Mouse (Mus musculus) kidney, postnatal 0 days (tissue): ENCODE results near the gene D5Ertd579e. TPM values are rescaled to one million over a fixed set of nuclear protein-coding genes. Genes with fewer than 3 reads are reported as not detected.

Experiments used
- ATAC-seq: fragments of 200-750 bp; cut with Nextera tagmentation; replicated peaks from 2 replicates; pipeline ENCODE4 v1.8.0; 2017; ENCODE audit warnings: low read depth, moderate number of reproducible peaks, moderate TSS enrichment, moderate library complexity; ENCODE audit not compliant: low FRiP score
- DNase-seq: peaks from one replicate; pipeline ENCODE4 v3.0.0-alpha.2; 2016; ENCODE audit warnings: low spot score
- H3K27ac ChIP-seq: fragments of 300-500 bp; sonication (generic); 2 replicates; pipeline ENCODE4 v1.5.1; 2014; ENCODE audit warnings: mild to moderate bottlenecking
- H3K27me3 ChIP-seq: fragments of 300-500 bp; sonication (generic); 2 replicates; pipeline ENCODE4 v1.6.1; 2014; ENCODE audit warnings: low read length, mixed read lengths; ENCODE audit not compliant: insufficient read depth
- H3K36me3 ChIP-seq: fragments of 300-500 bp; sonication (generic); 2 replicates; pipeline ENCODE4 v1.6.1; 2014; ENCODE audit warnings: low read length, mixed read lengths; ENCODE audit not compliant: insufficient read depth
- H3K4me1 ChIP-seq: fragments of 300-500 bp; sonication (generic); replicated peaks from 2 replicates; pipeline ENCODE4 v1.6.1; 2014; ENCODE audit warnings: antibody characterized with exemption, low read length, mixed read lengths; ENCODE audit not compliant: insufficient read depth
- H3K4me2 ChIP-seq: fragments of 300-500 bp; sonication (generic); 2 replicates; pipeline ENCODE4 v1.6.1; 2014; ENCODE audit warnings: mild to moderate bottlenecking, low read length, moderate library complexity, mixed read lengths
- H3K4me3 ChIP-seq: fragments of 300-500 bp; sonication (generic); replicated peaks from 2 replicates; pipeline ENCODE4 v1.5.1; 2014; ENCODE audit warnings: low read depth, low read length
- H3K9ac ChIP-seq: fragments of 300-500 bp; sonication (generic); 2 replicates; pipeline ENCODE4 v1.6.1; 2014; ENCODE audit warnings: low read depth, low read length
- H3K9me3 ChIP-seq: fragments of 300-500 bp; sonication (generic); replicated peaks from 2 replicates; pipeline ENCODE4 v1.6.1; 2016; ENCODE audit warnings: low read length, inconsistent platforms, mixed read lengths
- CTCF ChIP-seq: IDR thresholded peaks from 2 replicates; pipeline ENCODE4 v1.5.1; 2016; ENCODE audit warnings: antibody characterized with exemption, low read depth, mild to moderate bottlenecking, moderate library complexity
- WGBS: fragments of 180-500 bp; shearing (Covaris S2); extraction: QIAGEN DNeasy Blood & Tissue Kit; methylation state at CpG from one replicate; pipeline ENCODE4 v1.1.7; 2014; 5-methylcytosine and 5-hydroxymethylcytosine counted together
- polyA plus RNA-seq: library from polyadenylated mRNA; unstranded; fragments of >200 nt; fragmentation: Nextera tagmentation; extraction: Ambion mirVana; gene quantifications from 2 replicates; pipeline ENCODE4 v1.2.1, GENCODE M21; 2015

The D5Ertd579e gene
- polyA plus RNA-seq, 1 experiment from 2014 or later = 19.9 TPM

GRCm38 (mm10) chr5:36714832-36715231 lies 19.0 kb upstream of the D5Ertd579e start:
- no peaks in the 10 kb centered on the region for H3K27me3 ChIP-seq
- WGBS = 46% methylated on average over 3 of the region's 3 CpGs
- TF ChIP-seq CTCF = no peak

DNA sequence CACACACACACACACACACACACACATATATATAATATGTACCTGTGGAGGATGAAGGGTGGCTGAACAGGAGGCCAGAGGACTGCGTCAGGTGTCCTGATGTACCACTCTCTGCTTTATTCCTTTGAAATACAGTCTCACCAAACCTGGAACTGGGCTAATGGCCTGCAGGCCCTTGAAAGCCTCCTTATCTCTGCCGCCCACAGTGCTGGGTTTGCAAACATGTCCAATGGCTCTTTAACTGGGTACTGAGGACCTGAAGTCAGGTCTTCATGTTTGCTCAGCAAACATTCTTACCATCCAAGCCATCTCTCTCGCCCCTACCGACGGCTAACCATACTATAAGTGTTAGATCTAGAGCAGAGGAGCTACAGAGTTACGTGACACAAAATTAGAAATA lies 17.9 kb upstream of the D5Ertd579e start:
- Histone ChIP-seq H3K9me3 (no peaks in the 10 kb centered on the region), H3K4me3 (no peak overlapping the region), H3K4me2 (peak overlapping the region; percentile 65; the same call in 1 of the 2 replicates), H3K9ac (no peak overlapping the region), H3K36me3 (no peaks in the 10 kb centered on the region), H3K4me1 (peaks cover 12% of the 10 kb centered on the region), H3K27me3 (no peaks in the 10 kb centered on the region), H3K27ac (peak overlapping the region; percentile 75)
- DNase-seq (no peak), ATAC-seq (no peak)
- WGBS = 83% methylated on average over 6 of the region's 6 CpGs
- no peak for TF ChIP-seq CTCF

More at GRCm38 (mm10) chr5:36714832-36715231, 19.0 kb upstream of the D5Ertd579e start:
- Histone ChIP-seq H3K27ac (peak overlapping the region; percentile 31; the same call in 1 of the 2 replicates), H3K4me3 (no peak overlapping the region), H3K4me2 (no peak overlapping the region), H3K9ac (no peak overlapping the region), H3K9me3 (no peaks in the 10 kb centered on the region), H3K4me1 (peaks cover 12% of the 10 kb centered on the region), H3K36me3 (no peaks in the 10 kb centered on the region)
- DNase-seq (no peak), ATAC-seq (no peak)

DNA sequence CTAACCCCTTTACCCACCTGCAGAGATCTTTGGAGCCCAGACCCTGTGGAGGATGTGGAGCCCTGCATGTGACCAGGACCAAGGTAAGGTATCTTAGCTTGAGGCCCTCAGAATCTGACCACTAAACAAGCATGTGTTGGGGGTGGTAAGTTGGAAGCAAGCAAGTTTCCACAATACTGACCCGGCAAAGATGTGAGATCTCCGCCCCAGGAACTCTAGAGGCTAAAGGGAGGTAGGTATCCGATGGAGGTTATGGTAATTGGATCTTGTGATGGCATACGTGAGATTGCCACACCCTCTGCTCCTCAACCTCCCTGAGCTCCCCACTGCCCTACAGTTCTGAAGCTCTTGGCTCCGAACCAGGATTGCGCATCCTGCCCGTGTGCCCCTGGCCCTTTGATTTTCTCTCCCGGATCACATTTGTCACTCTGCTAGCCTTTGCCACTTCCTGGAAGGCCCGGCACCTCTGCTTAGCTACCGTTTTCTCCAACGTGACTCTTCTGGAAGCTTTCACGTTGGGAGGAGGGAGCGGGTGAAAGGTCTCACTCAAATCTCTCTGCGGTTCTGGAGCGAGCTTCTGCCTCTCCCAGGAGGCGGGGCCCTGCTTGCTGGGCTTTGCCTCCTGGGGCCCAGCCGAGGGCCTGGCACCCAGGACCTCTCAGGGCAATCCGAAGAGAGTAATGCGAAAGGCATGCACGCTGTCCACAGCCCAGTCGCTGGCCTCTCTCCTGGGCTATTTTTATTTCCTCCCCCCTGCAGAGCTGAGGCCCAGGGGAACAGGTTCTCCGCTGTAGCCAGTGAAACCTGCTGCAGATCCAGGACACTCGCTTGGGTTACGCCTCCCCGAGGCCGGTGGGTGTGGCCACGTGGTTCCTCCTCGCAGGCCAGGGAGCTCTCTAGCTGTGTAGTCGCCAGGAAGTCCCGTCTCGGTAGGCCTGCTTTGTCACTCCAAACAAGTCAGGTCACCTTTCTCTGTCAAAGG lies 17.0 kb upstream of the D5Ertd579e start:
- Histone ChIP-seq H3K9me3 (no peaks in the 10 kb centered on the region), H3K27me3 (no peaks in the 10 kb centered on the region), H3K36me3 (no peaks in the 10 kb centered on the region), H3K27ac (peak overlapping the region; percentile 75), H3K4me2 (peak overlapping the region; percentile 65), H3K4me1 (peaks cover 12% of the 10 kb centered on the region), H3K4me3 (peak overlapping the region; percentile 26; the same call in 1 of the 2 replicates), H3K9ac (peak overlapping the region; percentile 35; the same call in 1 of the 2 replicates)
- ATAC-seq (peak; percentile 97), DNase-seq (peak; percentile 86)
- peak; percentile 30; the same call in 1 of the 2 replicates for TF ChIP-seq CTCF
- 3% methylated on average over 31 of the region's 31 CpGs for WGBS

DNA sequence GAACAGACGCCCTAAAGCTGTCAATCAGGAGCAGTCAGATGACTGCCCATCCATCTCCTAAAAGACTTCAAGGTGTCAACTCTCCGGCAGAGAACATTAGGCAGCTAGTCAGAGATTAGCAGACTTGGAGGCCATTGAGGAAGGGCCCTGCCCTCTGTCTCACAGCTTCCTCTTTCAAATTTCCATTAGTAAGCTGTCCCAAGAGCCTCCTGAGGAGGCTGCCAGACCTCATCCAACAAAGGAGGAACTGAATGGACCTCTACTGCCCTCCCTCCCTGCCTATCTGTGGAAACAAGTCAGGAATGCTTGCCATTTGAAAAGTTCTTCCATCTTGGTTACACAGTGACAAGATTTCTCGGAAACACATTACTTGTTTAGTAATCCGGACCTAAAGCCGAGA lies 16.0 kb upstream of the D5Ertd579e start:
- TF ChIP-seq CTCF = no peak
- Histone ChIP-seq H3K36me3 (no peaks in the 10 kb centered on the region), H3K4me3 (no peak overlapping the region), H3K4me1 (peaks cover 12% of the 10 kb centered on the region), H3K27me3 (no peaks in the 10 kb centered on the region), H3K9ac (no peak overlapping the region), H3K27ac (peak overlapping the region; percentile 75; the same call in 1 of the 2 replicates), H3K4me2 (no peak overlapping the region), H3K9me3 (no peaks in the 10 kb centered on the region)
- WGBS = 61% methylated on average over 5 of the region's 5 CpGs
- DNase-seq (peak; percentile 13), ATAC-seq (no peak)

- H3K36me3 ChIP-seq = no peaks in the 10 kb centered on the region
- H3K27ac ChIP-seq = no peak overlapping the region
- no peaks in the 10 kb centered on the region for H3K9me3 ChIP-seq
- no peak overlapping the region for H3K4me2 ChIP-seq
- no peaks in the 10 kb centered on the region for H3K4me1 ChIP-seq
- ATAC-seq (no peak), DNase-seq (no peak)
- no peaks in the 10 kb centered on the region for H3K27me3 ChIP-seq
- 88% methylated on average over 5 of the region's 5 CpGs for WGBS
- no peak overlapping the region for H3K9ac ChIP-seq
- TF ChIP-seq CTCF = no peak
- H3K4me3 ChIP-seq = no peak overlapping the region
These were observed 10.0 kb upstream of the D5Ertd579e start for GRCm38 (mm10) chr5:36705792-36706191.

DNA sequence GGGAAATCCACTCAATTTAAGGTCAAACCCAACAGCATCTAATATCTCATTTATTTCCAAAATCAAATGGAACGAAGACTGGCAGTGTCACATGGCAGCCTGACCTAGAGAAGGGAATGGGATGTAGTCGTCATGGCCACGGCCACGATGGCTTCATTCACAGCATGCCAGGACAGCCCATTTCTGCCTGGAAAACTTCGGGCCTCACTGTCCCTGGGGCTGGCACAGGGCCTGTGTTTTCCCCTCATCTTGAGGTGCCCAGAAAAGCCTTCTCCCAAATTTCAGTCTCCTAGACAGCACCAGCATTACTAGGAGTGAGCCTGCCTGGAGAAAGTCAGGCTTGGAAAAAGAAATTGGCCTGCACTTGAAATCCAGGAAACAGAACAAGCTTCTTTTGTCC lies 9.6 kb upstream of the D5Ertd579e start:
- Histone ChIP-seq H3K4me1 (no peaks in the 10 kb centered on the region), H3K4me3 (no peak overlapping the region), H3K9me3 (no peaks in the 10 kb centered on the region), H3K9ac (no peak overlapping the region), H3K27me3 (no peaks in the 10 kb centered on the region), H3K27ac (no peak overlapping the region), H3K4me2 (no peak overlapping the region), H3K36me3 (no peaks in the 10 kb centered on the region)
- WGBS = 85% methylated on average over 5 of the region's 5 CpGs
- no peak for ATAC-seq
- no peak for DNase-seq
- no peak for TF ChIP-seq CTCF
